Mouse (Mus musculus): Measurements from ENCODE around the gene Hexim1. TPM values are rescaled to one million over a fixed set of nuclear protein-coding genes. Genes with fewer than 3 reads are reported as not detected.

Hexim1 gene
- polyA plus RNA-seq, 1 experiment: 24.3 TPM

- TF ChIP-seq MYOG (IDR thresholded peaks at IDR 0.05; ENCODE audit: control insufficient read depth, extremely low read depth, insufficient read length): no peak
- no peak for TF ChIP-seq USF1 (IDR thresholded peaks at IDR 0.05; ENCODE audit: low read depth)
- TF ChIP-seq MYOD1 (IDR thresholded peaks at IDR 0.05; ENCODE audit: control insufficient read depth, insufficient read length, low read depth): no peak
- TF ChIP-seq FOSL1 (IDR thresholded peaks at IDR 0.05; ENCODE audit: insufficient read depth, low read length, poor library complexity, severe bottlenecking): no peak
- no peak for TF ChIP-seq CTCF (IDR thresholded peaks at IDR 0.05; ENCODE audit: control insufficient read depth, insufficient read depth, insufficient read length)
- TF ChIP-seq MAX (IDR thresholded peaks at IDR 0.05): no peak
- TF ChIP-seq CEBPB (IDR thresholded peaks at IDR 0.05; ENCODE audit: low read depth): no peak
- Histone ChIP-seq H3K4me3 (ENCODE audit: insufficient read depth, poor library complexity, severe bottlenecking) (no peak overlapping the region), H3K79me2 (ENCODE audit: control insufficient read depth, insufficient read depth) (peaks cover 80% of the 10 kb centered on the region), H3K79me3 (ENCODE audit: low read depth) (peaks cover 40% of the 10 kb centered on the region), H3ac (ENCODE audit: control insufficient read depth, insufficient read length, low read depth) (peak overlapping the region; percentile 22), H3K27me3 (ENCODE audit: control insufficient read depth, insufficient read depth, insufficient read length) (no peaks in the 10 kb centered on the region), H3K36me3 (ENCODE audit: control insufficient read depth, insufficient read depth) (peaks cover 19% of the 10 kb centered on the region)
Measured at GRCm38 (mm10) chr11:103099352-103099940, 16.6 kb upstream of the Hexim1 start.

- peaks cover 39% of the 10 kb centered on the region for H3K79me3 ChIP-seq (ENCODE audit: low read depth)
- no peaks in the 10 kb centered on the region for H3K27me3 ChIP-seq (ENCODE audit: control insufficient read depth, insufficient read depth, insufficient read length)
- TF ChIP-seq CEBPB (IDR thresholded peaks at IDR 0.05; ENCODE audit: low read depth) (no peak), MYOG (IDR thresholded peaks at IDR 0.05; ENCODE audit: control insufficient read depth, extremely low read depth, insufficient read length) (no peak)
- H3K4me3 ChIP-seq (ENCODE audit: insufficient read depth, poor library complexity, severe bottlenecking): peak overlapping the region; percentile 53
- H3K36me3 ChIP-seq (ENCODE audit: control insufficient read depth, insufficient read depth): peaks cover 19% of the 10 kb centered on the region
- peaks cover 73% of the 10 kb centered on the region for H3K79me2 ChIP-seq (ENCODE audit: control insufficient read depth, insufficient read depth)
- H3ac ChIP-seq (ENCODE audit: control insufficient read depth, insufficient read length, low read depth): peak overlapping the region; percentile 10
Measured at GRCm38 (mm10) chr11:103100361-103100760, 15.7 kb upstream of the Hexim1 start.

GRCm38 (mm10) chr11:103101481-103101865 lies 14.6 kb upstream of the Hexim1 start, which contains the start of the genes Plcd3 and Acbd4:
TSS of gene Plcd3 (minus strand) at chr11:103101658.
TSS of gene Acbd4 (plus strand) at chr11:103101682.
- H3ac ChIP-seq (ENCODE audit: control insufficient read depth, insufficient read length, low read depth): peak within 1 kb of the TSS; percentile 99
- H3K4me3 ChIP-seq (ENCODE audit: insufficient read depth, poor library complexity, severe bottlenecking): peak within 1 kb of the TSS; percentile 53
- TF ChIP-seq MYOD1 (IDR thresholded peaks at IDR 0.05; ENCODE audit: control insufficient read depth, insufficient read length, low read depth) (no peak), CEBPB (IDR thresholded peaks at IDR 0.05; ENCODE audit: low read depth) (no peak), MAX (IDR thresholded peaks at IDR 0.05) (no peak), CTCF (IDR thresholded peaks at IDR 0.05; ENCODE audit: control insufficient read depth, insufficient read depth, insufficient read length) (no peak), MYOG (IDR thresholded peaks at IDR 0.05; ENCODE audit: control insufficient read depth, extremely low read depth, insufficient read length) (no peak), FOSL1 (IDR thresholded peaks at IDR 0.05; ENCODE audit: insufficient read depth, low read length, poor library complexity, severe bottlenecking) (no peak)
- no peaks in the 10 kb centered on the region for H3K27me3 ChIP-seq (ENCODE audit: control insufficient read depth, insufficient read depth, insufficient read length)
- H3K79me2 ChIP-seq (ENCODE audit: control insufficient read depth, insufficient read depth): peaks cover 62% of the 10 kb centered on the region
- H3K36me3 ChIP-seq (ENCODE audit: control insufficient read depth, insufficient read depth): peaks cover 19% of the 10 kb centered on the region
- H3K79me3 ChIP-seq (ENCODE audit: low read depth): peaks cover 29% of the 10 kb centered on the region

- TF ChIP-seq MYOG (IDR thresholded peaks at IDR 0.05; ENCODE audit: control insufficient read depth, extremely low read depth, insufficient read length): no peak
- TF ChIP-seq MAX (IDR thresholded peaks at IDR 0.05): peak; percentile 62
- Histone ChIP-seq H3ac (ENCODE audit: control insufficient read depth, insufficient read length, low read depth) (peak overlapping the region; percentile 99), H3K79me2 (ENCODE audit: control insufficient read depth, insufficient read depth) (peaks cover 57% of the 10 kb centered on the region), H3K27me3 (ENCODE audit: control insufficient read depth, insufficient read depth, insufficient read length) (no peaks in the 10 kb centered on the region), H3K4me3 (ENCODE audit: insufficient read depth, poor library complexity, severe bottlenecking) (peak overlapping the region; percentile 53), H3K79me3 (ENCODE audit: low read depth) (peaks cover 24% of the 10 kb centered on the region), H3K36me3 (ENCODE audit: control insufficient read depth, insufficient read depth) (peaks cover 19% of the 10 kb centered on the region)
Measured at GRCm38 (mm10) chr11:103101866-103102501, 14.0 kb upstream of the Hexim1 start.

- peaks cover 19% of the 10 kb centered on the region for H3K36me3 ChIP-seq (ENCODE audit: control insufficient read depth, insufficient read depth)
- H3K4me3 ChIP-seq (ENCODE audit: insufficient read depth, poor library complexity, severe bottlenecking): peak overlapping the region; percentile 53
- peak; percentile 79 for TF ChIP-seq MAX (IDR thresholded peaks at IDR 0.05)
- TF ChIP-seq MYOG (IDR thresholded peaks at IDR 0.05; ENCODE audit: control insufficient read depth, extremely low read depth, insufficient read length): no peak
- peak; percentile 100 for TF ChIP-seq CTCF (IDR thresholded peaks at IDR 0.05; ENCODE audit: control insufficient read depth, insufficient read depth, insufficient read length)
- peaks cover 48% of the 10 kb centered on the region for H3K79me2 ChIP-seq (ENCODE audit: control insufficient read depth, insufficient read depth)
- peaks cover 22% of the 10 kb centered on the region for H3K79me3 ChIP-seq (ENCODE audit: low read depth)
- H3K27me3 ChIP-seq (ENCODE audit: control insufficient read depth, insufficient read depth, insufficient read length): no peaks in the 10 kb centered on the region
- peak overlapping the region; percentile 68 for H3ac ChIP-seq (ENCODE audit: control insufficient read depth, insufficient read length, low read depth)
Measured at GRCm38 (mm10) chr11:103102725-103103349, 13.2 kb upstream of the Hexim1 start.

GRCm38 (mm10) chr11:103103621-103104020 lies 12.4 kb upstream of the Hexim1 start:
- peak overlapping the region; percentile 34 for H3K4me3 ChIP-seq (ENCODE audit: insufficient read depth, poor library complexity, severe bottlenecking)
- peak overlapping the region; percentile 68 for H3ac ChIP-seq (ENCODE audit: control insufficient read depth, insufficient read length, low read depth)
- peaks cover 18% of the 10 kb centered on the region for H3K79me3 ChIP-seq (ENCODE audit: low read depth)
- peaks cover 41% of the 10 kb centered on the region for H3K79me2 ChIP-seq (ENCODE audit: control insufficient read depth, insufficient read depth)
- H3K27me3 ChIP-seq (ENCODE audit: control insufficient read depth, insufficient read depth, insufficient read length): no peaks in the 10 kb centered on the region
- TF ChIP-seq CTCF (IDR thresholded peaks at IDR 0.05; ENCODE audit: control insufficient read depth, insufficient read depth, insufficient read length): no peak
- no peak for TF ChIP-seq FOSL1 (IDR thresholded peaks at IDR 0.05; ENCODE audit: insufficient read depth, low read length, poor library complexity, severe bottlenecking)
- TF ChIP-seq MYOG (IDR thresholded peaks at IDR 0.05; ENCODE audit: control insufficient read depth, extremely low read depth, insufficient read length): no peak
- no peak for TF ChIP-seq USF1 (IDR thresholded peaks at IDR 0.05; ENCODE audit: low read depth)
- TF ChIP-seq MAX (IDR thresholded peaks at IDR 0.05): no peak
- no peak for TF ChIP-seq MYOD1 (IDR thresholded peaks at IDR 0.05; ENCODE audit: control insufficient read depth, insufficient read length, low read depth)
- no peak for TF ChIP-seq CEBPB (IDR thresholded peaks at IDR 0.05; ENCODE audit: low read depth)
- peaks cover 12% of the 10 kb centered on the region for H3K36me3 ChIP-seq (ENCODE audit: control insufficient read depth, insufficient read depth)

All from C2C12 (cell line).